ENCODE assay signal across 8 mouse cellular contexts in genomic region chr1:171102547-171103177, GRCm38 (mm10). TPM values are rescaled to one million over a fixed set of nuclear protein-coding genes. Genes with fewer than 3 reads are reported as not detected.
DNase-seq lines count a peak whose midpoint lies in the region; ATAC-seq and TF ChIP-seq lines count a peak whose summit lies in the region.

No protein-coding gene starts in this region.

- peak; percentile 45; the same call in 1 of the 2 replicates for TF ChIP-seq EP300 in heart, adult 2 months (IDR thresholded peaks at IDR 0.05; ENCODE audit: insufficient read depth, low read depth, low read length)

- TF ChIP-seq CTCF in heart, adult 2 months (IDR thresholded peaks at IDR 0.05) = no peak
- no peak for TF ChIP-seq CTCF in kidney, adult 2 months (conservative IDR thresholded peaks at IDR 0.05; ENCODE audit: insufficient read depth, insufficient read length, low read depth, low read length)

- no peaks in the 10 kb centered on the region for H3K27me3 ChIP-seq in embryonic facial prominence, embryonic 13.5 days
- no peaks in the 10 kb centered on the region for H3K27me3 ChIP-seq in heart, adult 2 months (ENCODE audit: control insufficient read depth, insufficient read depth, low read length)
- H3K27me3 ChIP-seq in kidney, adult 2 months (replicated peaks; ENCODE audit: control insufficient read depth, insufficient read depth, low read length) = no peaks in the 10 kb centered on the region; the same call in 1 of the 2 replicates
- no peaks in the 10 kb centered on the region for H3K27me3 ChIP-seq in limb, embryonic 12.5 days
- no peaks in the 10 kb centered on the region for H3K27me3 ChIP-seq in midbrain, embryonic 14.5 days (ENCODE audit: control insufficient read depth, insufficient read depth, low read length)

- no peaks in the 10 kb centered on the region for H3K36me3 ChIP-seq in embryonic facial prominence, embryonic 13.5 days
- H3K36me3 ChIP-seq in heart, adult 2 months (ENCODE audit: control insufficient read depth, insufficient read depth, low read length) = no peaks in the 10 kb centered on the region
- H3K36me3 ChIP-seq in kidney, adult 2 months (ENCODE audit: control insufficient read depth, insufficient read depth, low read length) = no peaks in the 10 kb centered on the region
- no peaks in the 10 kb centered on the region for H3K36me3 ChIP-seq in limb, embryonic 12.5 days
- no peaks in the 10 kb centered on the region for H3K36me3 ChIP-seq in midbrain, embryonic 14.5 days (ENCODE audit: control insufficient read depth, insufficient read depth, low read length)

- peak overlapping the region; percentile 64 for H3K27ac ChIP-seq in embryonic facial prominence, embryonic 13.5 days
- peak overlapping the region; percentile 73 for H3K27ac ChIP-seq in heart, adult 2 months
- H3K27ac ChIP-seq in kidney, adult 2 months (ENCODE audit: insufficient read depth, low read depth, low read length) = no peak overlapping the region
- H3K27ac ChIP-seq in limb, embryonic 12.5 days = peak overlapping the region; percentile 50; the same call in 1 of the 2 replicates
- H3K27ac ChIP-seq in midbrain, embryonic 14.5 days (replicated peaks; ENCODE audit: low read depth, low read length) = peak overlapping the region; percentile 83

- WGBS in embryonic facial prominence, embryonic 13.5 days = under 1% methylated on average over 35 of the region's 35 CpGs
- WGBS in heart, adult 2 months = under 1% methylated on average over 35 of the region's 35 CpGs
- 3% methylated on average over 35 of the region's 35 CpGs for WGBS in kidney, adult 2 months
- under 1% methylated on average over 35 of the region's 35 CpGs for WGBS in limb, embryonic 12.5 days
- under 1% methylated on average over 35 of the region's 35 CpGs for WGBS in midbrain, embryonic 14.5 days

- DNase-seq in 3T3-L1 (ENCODE audit: low read depth, low spot score) = peak; percentile 97
- peak; percentile 60 to 73 for DNase-seq in adrenal gland, postnatal 4 days (ENCODE audit: low spot score in 2 of 2)
- DNase-seq in heart, adult 2 months = peak; percentile 85 to 90
- DNase-seq in kidney, adult 2 months = peak; percentile 92
- DNase-seq in midbrain, embryonic 14.5 days = peak; percentile 92
- DNase-seq in spleen, adult 12 weeks (ENCODE audit: low spot score) = peak; percentile 81

- peak overlapping the region; percentile 65 for H3K4me2 ChIP-seq in embryonic facial prominence, embryonic 13.5 days
- peak overlapping the region; percentile 61 for H3K4me2 ChIP-seq in limb, embryonic 12.5 days
- peak overlapping the region; percentile 57 for H3K4me2 ChIP-seq in midbrain, embryonic 14.5 days (ENCODE audit: low read length)

- H3K79me2 ChIP-seq in heart, adult 2 months (replicated peaks; ENCODE audit: control insufficient read depth, insufficient read depth, low read length) = no peaks in the 10 kb centered on the region

- H3K4me1 ChIP-seq in embryonic facial prominence, embryonic 13.5 days = peaks cover 12% of the 10 kb centered on the region
- H3K4me1 ChIP-seq in heart, adult 2 months (ENCODE audit: control insufficient read depth, insufficient read depth, low read length) = no peaks in the 10 kb centered on the region; the same call in 1 of the 2 replicates
- H3K4me1 ChIP-seq in kidney, adult 2 months (ENCODE audit: control insufficient read depth, insufficient read depth, low read length) = 0 out of 2 replicates have a peak, but pooled peaks cover 6% of the 10 kb centered on the region
- 0 out of 2 replicates have a peak, but pooled peaks cover 4% of the 10 kb centered on the region for H3K4me1 ChIP-seq in limb, embryonic 12.5 days (replicated peaks)
- no peaks in the 10 kb centered on the region for H3K4me1 ChIP-seq in midbrain, embryonic 14.5 days (ENCODE audit: control insufficient read depth, insufficient read depth, low read length)

- H3K9me3 ChIP-seq in embryonic facial prominence, embryonic 13.5 days = no peaks in the 10 kb centered on the region
- no peaks in the 10 kb centered on the region for H3K9me3 ChIP-seq in limb, embryonic 12.5 days
- H3K9me3 ChIP-seq in midbrain, embryonic 14.5 days (ENCODE audit: control insufficient read depth, low read length) = no peaks in the 10 kb centered on the region

- peak overlapping the region; percentile 67 for H3K4me3 ChIP-seq in embryonic facial prominence, embryonic 13.5 days
- peak overlapping the region; percentile 92 for H3K4me3 ChIP-seq in heart, adult 2 months
- H3K4me3 ChIP-seq in kidney, adult 2 months (ENCODE audit: insufficient read depth, low read depth, low read length) = peak overlapping the region; percentile 76
- peak overlapping the region; percentile 65 for H3K4me3 ChIP-seq in limb, embryonic 12.5 days (replicated peaks)
- H3K4me3 ChIP-seq in midbrain, embryonic 14.5 days (replicated peaks; ENCODE audit: low read depth, low read length) = peak overlapping the region; percentile 60

- ATAC-seq in embryonic facial prominence, embryonic 13.5 days (ENCODE audit: insufficient number of reproducible peaks, insufficient read depth, low FRiP score, low TSS enrichment, low read depth) = peak; percentile 91
- peak; percentile 93 for ATAC-seq in limb, embryonic 12.5 days (ENCODE audit: insufficient number of reproducible peaks, insufficient read depth, low FRiP score, low TSS enrichment, low read depth)
- ATAC-seq in midbrain, embryonic 14.5 days (ENCODE audit: low FRiP score, low TSS enrichment) = peak; percentile 95

- H3K9ac ChIP-seq in embryonic facial prominence, embryonic 13.5 days = peak overlapping the region; percentile 68
- peak overlapping the region; percentile 56 for H3K9ac ChIP-seq in heart, adult 2 months (ENCODE audit: low read depth, low read length)
- H3K9ac ChIP-seq in limb, embryonic 12.5 days (replicated peaks) = peak overlapping the region; percentile 57; the same call in 1 of the 2 replicates
- H3K9ac ChIP-seq in midbrain, embryonic 14.5 days (replicated peaks; ENCODE audit: low read length) = peak overlapping the region; percentile 63; the same call in 1 of the 2 replicates

- no peak for TF ChIP-seq POLR2A in heart, adult 2 months (IDR thresholded peaks at IDR 0.05; ENCODE audit: insufficient read depth, low read depth, low read length)
- no peak for TF ChIP-seq POLR2A in kidney, adult 2 months (IDR thresholded peaks at IDR 0.05; ENCODE audit: low read depth, low read length)

- intact Hi-C loops in heart, adult 2 months (cut with DNase I) = loop anchor here (1.0 to 10.0 kb wide), 3 partner anchors 9 to 402 kb away; partner anchors contain the start of gene Alyref2

RNA-seq across cellular contexts. Expression of gene Cfap126, which starts 11.1 kb away (rescaled TPM):
- 1 to 10 TPM; 2.1 to 2.7 TPM for total RNA-seq in adrenal gland, postnatal 4 days (2021)
- polyA plus RNA-seq in embryonic facial prominence, embryonic 13.5 days (2015; fragmentation: Nextera tagmentation; extraction: Ambion mirVana) = 1.3 and 2.1 TPM in 2 replicates
- total RNA-seq in heart, adult 2 months (2021) = under 1 TPM; 0.89 to 0.98 TPM
- 2.1 and 6.3 TPM in 2 replicates for polyA plus RNA-seq in heart, adult 2 months (2012; rRNA removed)
- polyA plus RNA-seq in kidney, adult 2 months (2012; rRNA removed) = 15.6 and 16.7 TPM in 2 replicates
- 1.5 and 1.6 TPM in 2 replicates for polyA plus RNA-seq in limb, embryonic 12.5 days (2016; fragmentation: Nextera tagmentation; extraction: Ambion mirVana)
- polyA plus RNA-seq in midbrain, embryonic 14.5 days (2014; fragmentation: Nextera tagmentation; extraction: Ambion mirVana) = 2.7 and 4.2 TPM in 2 replicates

RNA-seq across cellular contexts. Expression of gene Fcgr3, which starts 37.9 kb away (rescaled TPM):
- total RNA-seq in adrenal gland, postnatal 4 days (2021) = 10 to 100 TPM; 13.8 to 15.7 TPM
- 9.4 and 10.1 TPM in 2 replicates for polyA plus RNA-seq in embryonic facial prominence, embryonic 13.5 days (2015; fragmentation: Nextera tagmentation; extraction: Ambion mirVana)
- total RNA-seq in heart, adult 2 months (2021) = 10 to 100 TPM; 12.1 to 12.7 TPM
- 11.5 and 12.6 TPM in 2 replicates for polyA plus RNA-seq in heart, adult 2 months (2012; rRNA removed)
- polyA plus RNA-seq in kidney, adult 2 months (2012; rRNA removed) = 4.8 and 6.4 TPM in 2 replicates
- 4.5 and 5.3 TPM in 2 replicates for polyA plus RNA-seq in limb, embryonic 12.5 days (2016; fragmentation: Nextera tagmentation; extraction: Ambion mirVana)
- polyA plus RNA-seq in midbrain, embryonic 14.5 days (2014; fragmentation: Nextera tagmentation; extraction: Ambion mirVana) = 2.5 and 8.3 TPM in 2 replicates

RNA-seq across cellular contexts. Expression of gene Sdhc, which starts 47.7 kb away (rescaled TPM):
- total RNA-seq in adrenal gland, postnatal 4 days (2021) = 100 to 1,000 TPM; 359 to 386 TPM
- 249 and 258 TPM in 2 replicates for polyA plus RNA-seq in embryonic facial prominence, embryonic 13.5 days (2015; fragmentation: Nextera tagmentation; extraction: Ambion mirVana)
- 1,000 to 10,000 TPM; 1,087 to 1,288 TPM for total RNA-seq in heart, adult 2 months (2021)
- polyA plus RNA-seq in heart, adult 2 months (2012; rRNA removed) = 1,025 and 1,670 TPM in 2 replicates
- 814 and 951 TPM in 2 replicates for polyA plus RNA-seq in kidney, adult 2 months (2012; rRNA removed)
- polyA plus RNA-seq in limb, embryonic 12.5 days (2016; fragmentation: Nextera tagmentation; extraction: Ambion mirVana) = 182 and 217 TPM in 2 replicates
- 295 and 310 TPM in 2 replicates for polyA plus RNA-seq in midbrain, embryonic 14.5 days (2014; fragmentation: Nextera tagmentation; extraction: Ambion mirVana)

RNA-seq across cellular contexts. Expression of gene Mpz, which starts 47.8 kb away (rescaled TPM):
- 10 to 100 TPM; 23.9 to 53.3 TPM for total RNA-seq in adrenal gland, postnatal 4 days (2021)
- polyA plus RNA-seq in embryonic facial prominence, embryonic 13.5 days (2015; fragmentation: Nextera tagmentation; extraction: Ambion mirVana) = 7.7 and 9.4 TPM in 2 replicates
- under 1 TPM in 1 of 2 experiments, not detected in 1; 0.39 TPM for total RNA-seq in heart, adult 2 months (2021)
- 3.2 and 8.0 TPM in 2 replicates for polyA plus RNA-seq in heart, adult 2 months (2012; rRNA removed)
- polyA plus RNA-seq in kidney, adult 2 months (2012; rRNA removed) = 3.5 and 7.7 TPM in 2 replicates
- polyA plus RNA-seq in limb, embryonic 12.5 days (2016; fragmentation: Nextera tagmentation; extraction: Ambion mirVana) = 1.5 and 2.6 TPM in 2 replicates
- polyA plus RNA-seq in midbrain, embryonic 14.5 days (2014; fragmentation: Nextera tagmentation; extraction: Ambion mirVana) = 0.39 and 0.51 TPM in 2 replicates
